8 mouse cellular contexts compared by ENCODE assay signal in genomic region chr2:28098547-28099505, GRCm38 (mm10). TPM values are rescaled to one million over a fixed set of nuclear protein-coding genes. Genes with fewer than 3 reads are reported as not detected.
DNase-seq lines count a peak whose midpoint lies in the region; ATAC-seq and TF ChIP-seq lines count a peak whose summit lies in the region.

No protein-coding gene starts in this region.

- no peaks in the 10 kb centered on the region for H3K36me3 ChIP-seq in heart, embryonic 10.5 days
- no peaks in the 10 kb centered on the region for H3K36me3 ChIP-seq in embryonic facial prominence, embryonic 11.5 days (replicated peaks; ENCODE audit: control insufficient read depth, insufficient read depth, low read depth, low read length)
- H3K36me3 ChIP-seq in intestine, postnatal 0 days (ENCODE audit: control insufficient read depth, insufficient read depth): no peaks in the 10 kb centered on the region
- H3K36me3 ChIP-seq in midbrain, embryonic 16.5 days (ENCODE audit: control insufficient read depth, insufficient read depth, low read length): no peaks in the 10 kb centered on the region

- TF ChIP-seq CTCF in intestine, postnatal 0 days (IDR thresholded peaks at IDR 0.05; ENCODE audit: low read depth): no peak

- H3K4me3 ChIP-seq in heart, embryonic 10.5 days: peak overlapping the region; percentile 40
- H3K4me3 ChIP-seq in embryonic facial prominence, embryonic 11.5 days (ENCODE audit: low read depth, low read length): peak overlapping the region; percentile 5; the same call in 1 of the 2 replicates
- no peak overlapping the region for H3K4me3 ChIP-seq in intestine, postnatal 0 days (ENCODE audit: low read depth, low read length)
- H3K4me3 ChIP-seq in midbrain, embryonic 16.5 days (ENCODE audit: low read depth, low read length): peak overlapping the region; percentile 4

- H3K4me2 ChIP-seq in embryonic facial prominence, embryonic 11.5 days (ENCODE audit: low read depth, low read length): peak overlapping the region; percentile 25
- peak overlapping the region; percentile 21; the same call in 1 of the 2 replicates for H3K4me2 ChIP-seq in intestine, postnatal 0 days (replicated peaks; ENCODE audit: low read depth)
- H3K4me2 ChIP-seq in midbrain, embryonic 16.5 days (ENCODE audit: low read length): peak overlapping the region; percentile 51

- peaks cover 23% of the 10 kb centered on the region for H3K4me1 ChIP-seq in heart, embryonic 10.5 days
- H3K4me1 ChIP-seq in embryonic facial prominence, embryonic 11.5 days (ENCODE audit: control insufficient read depth, insufficient read depth, low read length): no peaks in the 10 kb centered on the region
- H3K4me1 ChIP-seq in intestine, postnatal 0 days (replicated peaks; ENCODE audit: control insufficient read depth, insufficient read depth, low read length): no peaks in the 10 kb centered on the region
- peaks cover 21% of the 10 kb centered on the region for H3K4me1 ChIP-seq in midbrain, embryonic 16.5 days (ENCODE audit: control insufficient read depth, insufficient read depth, low read length)

- ATAC-seq in embryonic facial prominence, embryonic 11.5 days (replicated peaks; ENCODE audit: insufficient number of reproducible peaks, low FRiP score, low TSS enrichment, low read depth): no peak
- ATAC-seq in intestine, postnatal 0 days: no peak
- ATAC-seq in midbrain, embryonic 16.5 days: peak; percentile 55; the same call in 1 of the 2 replicates

- intact Hi-C loops in heart, postnatal 14 days (cut with DNase I): no loop called here
- intact Hi-C loops in gastrocnemius, postnatal 36 days (cut with DNase I): no loop called here

- no peak for DNase-seq in heart, embryonic 10.5 days (ENCODE audit: low spot score)
- DNase-seq in heart, postnatal 14 days: no peak
- DNase-seq in embryonic facial prominence, embryonic 11.5 days (ENCODE audit: low spot score): peak; percentile 24
- DNase-seq in urinary bladder, adult 18-20 months (ENCODE audit: low spot score in 2 of 2): no peak
- no peak for DNase-seq in adrenal gland, adult (ENCODE audit: inconsistent age in 2 of 2, low spot score in 1 of 2)
- no peak for DNase-seq in gastrocnemius, postnatal 36 days

- WGBS in heart, embryonic 10.5 days: 7% methylated on average over 24 of the region's 24 CpGs
- 3% methylated on average over 24 of the region's 24 CpGs for WGBS in embryonic facial prominence, embryonic 11.5 days
- 17% methylated on average over 24 of the region's 24 CpGs for WGBS in intestine, postnatal 0 days
- 3% methylated on average over 24 of the region's 24 CpGs for WGBS in midbrain, embryonic 16.5 days

- 0 out of 2 replicates have a peak overlapping the region, but pooled peaks have one; percentile 8 for H3K9ac ChIP-seq in embryonic facial prominence, embryonic 11.5 days (replicated peaks; ENCODE audit: low read length)
- no peak overlapping the region for H3K9ac ChIP-seq in intestine, postnatal 0 days (ENCODE audit: low read depth, low read length)
- peak overlapping the region; percentile 49; the same call in 1 of the 2 replicates for H3K9ac ChIP-seq in midbrain, embryonic 16.5 days (ENCODE audit: low read depth, low read length)

- H3K27me3 ChIP-seq in heart, embryonic 10.5 days (ENCODE audit: insufficient read depth, poor library complexity, severe bottlenecking): peaks cover 51% of the 10 kb centered on the region
- H3K27me3 ChIP-seq in embryonic facial prominence, embryonic 11.5 days (ENCODE audit: control insufficient read depth, insufficient read depth, low read length): no peaks in the 10 kb centered on the region
- H3K27me3 ChIP-seq in intestine, postnatal 0 days (replicated peaks; ENCODE audit: control insufficient read depth, insufficient read depth, low read length): no peaks in the 10 kb centered on the region
- H3K27me3 ChIP-seq in midbrain, embryonic 16.5 days (ENCODE audit: control insufficient read depth, insufficient read depth, low read depth, low read length): no peaks in the 10 kb centered on the region

- H3K9me3 ChIP-seq in heart, embryonic 10.5 days: no peaks in the 10 kb centered on the region
- H3K9me3 ChIP-seq in embryonic facial prominence, embryonic 11.5 days (replicated peaks; ENCODE audit: control insufficient read depth, low read length): no peaks in the 10 kb centered on the region
- H3K9me3 ChIP-seq in intestine, postnatal 0 days (ENCODE audit: control insufficient read depth): no peaks in the 10 kb centered on the region
- H3K9me3 ChIP-seq in midbrain, embryonic 16.5 days (replicated peaks; ENCODE audit: control insufficient read depth, low read length, poor library complexity, severe bottlenecking): no peaks in the 10 kb centered on the region

- no peak overlapping the region for H3K27ac ChIP-seq in heart, embryonic 10.5 days
- H3K27ac ChIP-seq in embryonic facial prominence, embryonic 11.5 days (replicated peaks; ENCODE audit: low read depth, low read length): no peak overlapping the region
- H3K27ac ChIP-seq in intestine, postnatal 0 days (ENCODE audit: low read depth, low read length): no peak overlapping the region
- H3K27ac ChIP-seq in midbrain, embryonic 16.5 days (ENCODE audit: low read length): peak overlapping the region; percentile 77

RNA-seq across cellular contexts. Expression of gene Fcnb, which starts 14.1 kb away (rescaled TPM):
- polyA plus RNA-seq in heart, embryonic 10.5 days (2016; fragmentation: Nextera tagmentation; extraction: Ambion mirVana): not detected in 2 replicates
- total RNA-seq in heart, postnatal 14 days (2021): not detected
- 0.52 TPM in 1 of 2 replicates, not detected in the other for polyA plus RNA-seq in embryonic facial prominence, embryonic 11.5 days (2014; fragmentation: Nextera tagmentation; extraction: Ambion mirVana)
- not detected in 2 replicates for polyA plus RNA-seq in intestine, postnatal 0 days (2015; fragmentation: Nextera tagmentation; extraction: Ambion mirVana)
- not detected in 2 replicates for polyA plus RNA-seq in midbrain, embryonic 16.5 days (2015; fragmentation: Nextera tagmentation; extraction: Ambion mirVana)
- total RNA-seq in gastrocnemius, postnatal 36 days (2021): not detected
